Mouse (Mus musculus) lung, postnatal 4 days (tissue): ENCODE results near the gene Letmd1.
"Not testable (repeated sequence)": the region's sequence is repeated elsewhere in the genome, so short reads cannot be mapped to it uniquely, and the experiment has no call there.

Source experiments
- DNase-seq, 2 experiments: peaks; one replicate each; pipeline ENCODE4 v3.0.0; 2021

Gene Letmd1

GRCm38 (mm10) chr15:100468295-100469188 is at the start of gene Letmd1:
Gene Letmd1, plus strand, starts transcription at chr15:100469023.
- DNase-seq = peak; percentile 89 to 94

DNA sequence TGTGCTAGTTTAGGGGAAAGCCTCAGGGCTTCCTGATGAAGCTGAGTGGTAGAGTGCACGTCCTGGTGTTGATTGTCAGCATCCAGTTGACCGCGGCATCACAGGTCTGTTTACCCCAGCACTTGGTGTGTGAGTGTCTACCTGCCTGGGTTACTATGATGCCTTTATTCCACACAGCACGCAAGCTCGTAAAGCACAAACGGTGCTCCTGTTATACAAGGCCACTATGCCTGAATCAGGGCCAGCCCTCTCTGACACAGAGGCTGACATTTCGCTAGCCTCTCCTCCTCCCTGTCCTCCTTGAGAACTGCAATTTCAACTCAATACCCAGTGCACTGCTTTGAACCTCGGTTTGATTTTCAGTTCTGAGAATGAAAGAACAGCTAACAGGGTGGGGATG is 49.5 kb upstream of the Letmd1 start:
- no peak for DNase-seq

- no peak for DNase-seq
Observed at GRCm38 (mm10) chr15:100419901-100420745, 48.7 kb upstream of the Letmd1 start.

DNA sequence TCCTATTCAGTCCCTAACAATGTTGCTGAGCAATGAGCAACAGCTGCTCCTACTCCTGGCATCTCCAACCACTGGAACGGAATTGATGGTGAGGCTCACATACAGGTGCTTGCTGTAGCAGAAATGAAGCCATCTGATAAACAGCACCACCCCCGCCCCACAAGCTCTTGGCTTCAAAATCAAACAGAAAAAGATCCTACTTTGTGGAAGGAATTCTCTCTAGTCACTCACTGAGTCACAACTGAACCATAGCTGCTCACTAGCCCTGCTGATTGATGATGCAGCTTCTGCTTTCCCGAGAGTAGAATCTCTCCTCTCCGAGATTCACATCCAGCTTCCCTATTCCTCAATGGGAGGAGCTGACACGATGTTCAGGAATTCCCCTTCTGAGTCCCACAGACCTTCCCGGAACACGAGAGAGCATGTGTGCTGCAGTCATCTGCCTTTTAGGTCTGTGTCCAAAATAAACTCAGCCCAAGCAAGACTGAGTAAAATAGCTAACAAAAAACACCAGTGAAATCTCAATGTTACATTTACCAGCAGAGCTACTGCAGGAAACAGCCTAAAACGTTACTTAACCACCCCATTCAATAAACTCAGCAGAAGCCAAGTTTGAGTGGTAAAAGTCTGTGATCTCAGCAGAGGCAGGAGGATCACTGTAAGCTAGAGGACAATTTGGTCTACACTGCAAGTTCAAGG is 47.6 kb upstream of the Letmd1 start:
- DNase-seq = no peak

DNA sequence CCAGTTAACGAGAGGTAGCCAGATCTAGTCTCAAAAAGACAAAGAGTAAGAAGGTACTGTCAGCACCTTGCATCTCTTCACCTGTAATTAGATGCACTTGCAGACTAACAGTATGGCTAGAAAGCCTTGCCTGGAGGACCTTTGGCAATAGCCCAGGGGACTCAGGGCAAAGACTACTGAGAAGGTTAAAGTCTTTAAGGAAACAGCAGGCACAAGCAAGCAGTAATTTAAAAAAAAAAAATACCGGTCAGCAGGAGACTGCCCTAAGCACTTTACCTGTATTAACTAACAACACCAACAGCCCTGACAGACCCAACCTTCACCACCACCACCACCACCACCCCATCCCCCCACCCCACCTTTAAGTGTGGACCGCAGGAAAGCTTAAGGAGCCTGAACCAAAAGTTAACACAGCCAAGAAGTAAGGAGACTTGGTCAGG is 47.0 kb upstream of the Letmd1 start, which contains the start of gene Gm5475:
Gene Gm5475 (plus strand): TSS at position 390 of the 440 bp plus-strand sequence.
- not testable (repeated sequence) for DNase-seq

DNA sequence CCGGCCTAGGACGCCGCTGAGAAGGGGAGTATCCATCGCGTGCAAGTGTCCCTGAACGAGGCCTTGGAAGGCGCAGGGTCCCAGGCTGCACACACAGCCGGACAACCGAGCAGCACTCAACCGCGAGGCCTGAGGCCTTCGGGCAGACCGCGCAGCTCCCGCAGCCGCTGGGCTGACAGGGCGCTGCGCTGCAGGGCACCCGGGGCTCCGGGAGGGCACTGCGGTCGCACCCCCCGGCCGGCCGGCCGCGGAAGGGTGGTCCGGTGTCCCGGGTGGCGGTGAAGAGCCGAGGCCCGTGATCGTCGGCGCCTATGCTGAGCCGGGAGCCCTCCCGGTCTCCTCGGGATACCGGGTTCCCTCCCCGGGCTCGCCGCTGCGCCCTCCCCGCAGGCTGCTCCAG is 46.3 kb upstream of the Letmd1 start:
- no peak for DNase-seq

DNA sequence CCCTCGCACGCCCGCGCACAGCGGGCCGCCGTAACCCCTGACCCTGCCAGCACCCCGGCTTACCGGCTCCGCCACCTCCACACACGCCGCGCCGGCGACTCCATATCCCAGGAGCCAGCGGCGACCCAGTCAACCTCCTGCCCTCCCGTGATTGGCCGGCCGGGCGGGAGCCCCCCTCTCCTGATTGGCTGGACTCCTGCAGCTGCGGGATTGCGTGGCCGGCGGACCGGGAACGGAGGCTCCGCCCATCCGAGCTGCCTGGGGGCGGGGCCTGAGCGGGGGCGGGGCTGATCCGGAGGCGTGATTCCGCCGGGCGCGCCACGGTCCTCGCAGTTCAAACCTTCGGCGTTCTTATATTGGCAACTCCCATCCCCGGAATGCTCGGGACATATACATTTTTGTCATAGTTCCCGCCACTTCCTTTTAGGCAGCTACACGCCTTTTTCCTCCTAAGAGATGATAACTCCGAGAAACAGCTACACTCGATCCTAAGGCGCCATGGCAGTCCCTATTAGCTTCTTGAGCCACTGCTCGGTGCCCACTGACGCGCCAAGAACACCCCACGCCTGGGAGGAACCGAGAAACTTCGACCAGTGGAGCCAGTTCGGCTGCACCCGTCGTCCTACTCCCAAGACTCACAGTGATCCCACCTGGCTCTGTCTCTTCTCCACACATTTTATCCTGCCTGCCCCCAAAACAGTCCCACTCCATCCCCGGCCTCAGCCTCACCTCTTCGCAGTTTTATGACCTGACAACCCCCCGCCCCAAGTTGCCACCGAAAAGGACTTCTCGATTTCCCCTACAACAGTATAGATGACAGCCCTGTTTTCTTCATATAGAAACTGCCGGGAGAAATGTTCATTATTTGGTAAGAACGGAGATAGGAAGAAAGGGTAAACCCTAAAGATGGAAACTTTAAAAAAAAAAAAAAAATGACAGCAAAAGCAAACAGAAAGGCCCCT is 45.6 kb upstream of the Letmd1 start:
- peak; percentile 97 to 98 for DNase-seq

GRCm38 (mm10) chr15:100423916-100424315 is 44.9 kb upstream of the Letmd1 start:
- DNase-seq = peak; percentile 70 to 73

- DNase-seq = peak in 1 of 2 experiments; percentile 43
Observed at GRCm38 (mm10) chr15:100424396-100425122, 44.3 kb upstream of the Letmd1 start, which contains the start of gene Slc11a2. Gene Slc11a2, minus strand, starts transcription at chr15:100425072.

DNA sequence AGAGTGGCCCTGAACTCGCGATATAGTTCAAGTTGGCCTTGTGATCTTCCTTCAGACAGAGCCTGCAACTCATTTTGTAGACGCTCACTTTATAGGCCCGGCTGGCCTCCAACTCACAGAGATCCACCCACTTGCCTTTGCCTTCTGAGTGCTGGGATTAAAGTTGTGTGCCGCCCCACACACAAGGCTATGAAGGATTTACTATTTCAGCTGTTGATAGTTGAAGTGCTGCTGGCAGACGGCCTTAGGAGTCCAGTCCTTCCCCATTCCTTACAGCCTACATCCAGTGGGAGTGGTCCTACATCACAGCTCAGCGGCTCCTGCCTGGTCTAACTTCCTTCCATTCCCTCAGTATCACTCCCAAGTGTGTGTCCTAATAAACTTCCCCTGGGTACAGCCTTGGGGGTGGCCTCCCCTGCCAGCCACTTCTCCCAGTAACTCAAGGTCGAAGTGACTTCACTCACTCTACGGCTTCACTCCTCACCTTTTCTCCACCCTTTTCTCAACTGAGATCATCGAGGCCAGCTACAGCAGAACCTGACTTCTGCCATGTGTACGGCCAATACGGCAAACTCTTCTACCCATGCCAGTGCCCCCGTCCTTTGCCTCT is 40.4 kb upstream of the Letmd1 start:
- DNase-seq = peak; percentile 26 to 50

DNA sequence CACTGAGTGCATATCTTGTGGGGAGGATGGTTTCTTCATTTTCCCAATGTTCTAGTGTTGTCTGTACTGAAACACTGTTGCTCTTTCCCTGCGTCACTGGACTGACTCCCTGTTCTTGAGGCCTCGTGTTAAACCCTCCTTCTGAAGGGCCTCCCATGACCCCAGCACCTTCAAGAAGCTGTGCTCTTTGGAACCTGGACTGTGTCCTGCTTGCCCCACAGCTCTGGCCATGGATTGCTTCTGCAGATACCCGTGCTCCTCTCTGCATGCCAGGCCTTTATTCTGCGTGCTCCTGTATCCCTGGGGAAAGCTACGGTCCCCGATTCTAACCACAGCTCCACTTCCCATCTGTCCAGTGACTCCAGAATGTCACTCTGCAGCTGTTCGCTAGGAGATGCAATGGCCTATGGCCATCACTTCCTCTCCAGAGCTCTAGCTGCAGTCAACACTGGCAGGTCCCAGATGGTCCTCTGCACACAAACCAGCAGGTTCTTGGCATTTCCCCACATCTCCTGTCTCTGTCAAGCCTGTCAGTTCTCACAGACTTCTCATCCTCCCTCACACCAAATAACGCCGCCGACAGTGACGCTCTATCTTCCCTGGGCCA is 38.8 kb upstream of the Letmd1 start:
- no peak for DNase-seq

- DNase-seq = no peak
Observed at GRCm38 (mm10) chr15:100433234-100433633, 35.6 kb upstream of the Letmd1 start.

GRCm38 (mm10) chr15:100436112-100436511 is 32.7 kb upstream of the Letmd1 start:
- no peak for DNase-seq

DNA sequence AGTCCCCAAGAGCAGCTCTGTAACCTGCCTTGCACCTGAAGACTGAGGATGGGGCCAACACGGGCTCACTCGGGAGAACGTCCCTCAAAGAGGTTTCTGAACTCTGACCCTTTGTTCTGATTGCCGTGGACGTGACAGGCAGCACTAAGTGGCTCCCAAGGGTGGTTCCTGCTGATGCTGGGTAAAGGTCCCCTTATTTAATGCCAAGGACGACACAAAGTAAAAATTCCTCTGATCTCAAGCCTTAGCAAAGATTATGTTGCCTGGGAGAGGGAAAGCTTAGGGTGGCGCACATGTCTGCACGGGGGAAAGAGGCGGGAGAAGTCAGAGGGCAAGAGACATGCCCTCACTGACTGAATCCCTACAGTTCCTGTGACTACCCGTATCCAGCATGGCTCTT is 32.3 kb upstream of the Letmd1 start:
- DNase-seq = no peak

GRCm38 (mm10) chr15:100443126-100443922 is 25.5 kb upstream of the Letmd1 start:
- DNase-seq = peak; percentile 89 to 94

GRCm38 (mm10) chr15:100446887-100447286 is 21.9 kb upstream of the Letmd1 start:
- no peak for DNase-seq

GRCm38 (mm10) chr15:100448572-100448971 is 20.3 kb upstream of the Letmd1 start:
- DNase-seq = no peak

DNA sequence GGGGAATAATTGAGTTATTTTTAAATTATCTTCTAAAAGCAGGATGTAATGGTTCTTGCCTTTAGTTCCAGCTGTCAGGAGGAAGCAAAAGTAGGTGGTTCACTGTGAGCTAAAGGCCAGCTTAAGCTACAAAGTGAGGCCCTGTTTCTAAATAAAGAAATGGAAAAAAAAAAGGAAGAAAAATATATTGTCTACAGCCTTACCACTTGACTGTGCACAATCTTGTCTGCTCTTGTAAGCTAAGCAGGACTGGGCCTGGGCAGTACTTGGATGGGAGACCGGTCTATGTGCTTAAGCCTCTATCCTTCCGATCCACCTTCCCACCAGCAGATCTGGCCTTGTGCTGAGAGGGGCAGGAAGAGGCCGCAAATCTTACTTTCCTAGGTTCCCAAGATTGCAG is 19.3 kb upstream of the Letmd1 start:
- no peak for DNase-seq

DNA sequence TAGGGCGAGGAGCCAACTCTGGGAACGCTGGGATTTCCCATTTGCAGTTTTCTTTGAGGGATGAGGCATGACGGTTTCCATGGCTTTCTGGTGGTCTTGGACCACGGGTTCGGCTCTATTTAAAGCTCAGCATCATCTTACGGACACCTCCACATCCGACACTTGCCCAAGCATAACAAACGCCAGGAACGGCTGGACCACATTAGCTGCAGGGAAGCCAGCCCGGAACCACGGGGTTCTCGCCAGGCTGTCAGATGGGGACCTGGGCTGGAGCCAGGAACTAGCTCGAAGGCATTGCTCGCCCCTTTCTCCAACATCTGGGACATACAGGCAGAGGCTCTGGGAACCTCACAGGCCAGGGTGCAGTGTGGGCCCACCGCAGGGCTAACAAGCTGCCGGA is 17.6 kb upstream of the Letmd1 start:
- peak; percentile 51 to 78 for DNase-seq
